Mouse (Mus musculus): ENCODE data around the gene Cct7. TPM values are rescaled to one million over a fixed set of nuclear protein-coding genes. Genes with fewer than 3 reads are reported as not detected.

The Cct7 gene
- total RNA-seq, 1 experiment from 2014 or later: 274 TPM

- ATAC-seq (replicated peaks in 1 of 2; ENCODE audit: insufficient read depth in 1 of 2, low FRiP score in 2 of 2, low TSS enrichment in 1 of 2, low read depth in 1 of 2, poor library complexity in 2 of 2, severe bottlenecking in 2 of 2): no peak
Observed at GRCm38 (mm10) chr6:85515941-85516340, 64.6 kb downstream of the Cct7 start.

Other genes starting within 250 kb of the Cct7 start
- gene Sfxn5, start 118.1 kb upstream of the Cct7 start, total RNA-seq (2017): 1.7 and 3.5 TPM in 2 replicates
- gene Rab11fip5, start 76.9 kb upstream of the Cct7 start, total RNA-seq (2017): 8.2 and 12.1 TPM in 2 replicates
- not detected in 2 replicates for gene Noto, start 27.6 kb upstream of the Cct7 start, total RNA-seq (2017)
- 48.8 and 58.0 TPM in 2 replicates for gene Smyd5, start 19.5 kb upstream of the Cct7 start, total RNA-seq (2017)
- gene Pradc1, start 456 bp downstream of the Cct7 start, total RNA-seq (2017): 9.3 and 10.7 TPM in 2 replicates
- not detected in 2 replicates for gene Fbxo41, start 51.5 kb downstream of the Cct7 start, total RNA-seq (2017)
- gene Egr4, start 62.1 kb downstream of the Cct7 start, total RNA-seq (2017): 0.10 TPM in 1 of 2 replicates, not detected in the other
- gene Alms1, start 136.0 kb downstream of the Cct7 start, total RNA-seq (2017): 17.8 and 22.6 TPM in 2 replicates

Data from hematopoietic stem cell, adult 5-6 weeks (primary cell).